Mouse (Mus musculus) adrenal gland, postnatal 4 days (tissue): ENCODE measurements at regions not wholly inside any gene's neighbourhood (a gene's known extent, or its start where the extent isn't known, plus 50 kb on each side); places are given as distances from the start of the nearest gene placed in this dataset.

ENCODE experiments used
- DNase-seq, 2 experiments: peaks; one replicate each; pipeline ENCODE4 v3.0.0; 2021 to 2022; ENCODE audit warnings: low spot score in 2 of 2, mixed read lengths in 2 of 2

DNA sequence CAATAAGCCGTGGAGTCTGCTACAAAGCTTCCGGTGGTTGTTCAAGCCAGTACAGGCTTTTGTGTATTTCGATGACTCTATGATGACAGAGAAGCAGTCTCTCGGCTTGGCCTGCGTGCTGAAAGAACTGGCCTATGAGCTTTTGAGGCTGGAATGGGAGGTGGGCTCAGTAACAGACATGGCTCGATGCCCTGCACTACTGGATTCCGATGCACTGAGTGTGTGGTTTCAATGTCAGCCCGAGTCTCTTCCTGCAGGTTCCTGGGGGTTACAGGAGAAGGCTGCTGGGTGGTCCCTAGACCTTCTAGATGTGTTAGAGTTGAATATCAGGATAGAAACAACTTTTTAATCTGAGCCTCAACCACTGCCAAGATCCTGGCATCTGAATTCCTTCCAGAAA, 53.2 kb downstream of the Gm815 start:
- no peak for DNase-seq

DNA sequence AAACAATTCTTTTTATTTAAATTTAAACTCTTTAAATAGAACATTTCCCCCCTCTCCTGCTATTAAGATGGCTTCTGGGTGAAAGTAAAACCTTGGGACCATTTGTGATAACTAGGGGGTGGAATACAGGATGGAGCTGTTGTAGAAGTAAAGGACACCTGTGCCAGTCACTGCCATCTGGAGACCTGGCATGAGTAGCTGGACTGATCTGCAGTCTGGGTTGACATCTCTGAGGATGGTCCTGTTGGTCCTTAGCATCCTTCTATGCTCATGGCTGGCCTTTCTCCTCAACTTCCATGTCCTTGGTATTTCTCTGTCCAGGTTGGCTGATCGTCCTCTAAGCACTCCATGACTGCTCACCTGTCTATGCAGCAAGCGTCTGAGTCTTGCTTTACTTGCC, 58.3 kb downstream of the Gm815 start:
- no peak for DNase-seq

DNA sequence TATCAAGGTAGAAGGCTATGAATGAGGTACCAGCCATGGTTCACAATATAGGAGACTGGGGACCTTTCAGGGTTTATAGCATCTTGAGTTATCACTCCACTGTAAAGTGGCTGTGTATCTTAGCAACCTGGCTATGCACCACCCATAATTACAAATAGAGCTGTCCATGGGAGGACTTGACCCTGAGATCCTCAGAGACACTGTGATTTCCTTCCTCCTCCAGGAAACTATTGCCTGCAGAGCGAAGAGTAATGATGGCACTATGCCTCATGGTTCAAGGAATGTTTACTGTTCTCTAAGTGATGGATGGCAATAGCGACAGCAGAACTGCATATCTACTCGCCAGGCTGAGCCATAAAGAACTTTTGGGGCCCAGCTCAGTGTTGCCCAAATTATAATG, 60.9 kb downstream of the Gm815 start:
- no peak for DNase-seq

DNA sequence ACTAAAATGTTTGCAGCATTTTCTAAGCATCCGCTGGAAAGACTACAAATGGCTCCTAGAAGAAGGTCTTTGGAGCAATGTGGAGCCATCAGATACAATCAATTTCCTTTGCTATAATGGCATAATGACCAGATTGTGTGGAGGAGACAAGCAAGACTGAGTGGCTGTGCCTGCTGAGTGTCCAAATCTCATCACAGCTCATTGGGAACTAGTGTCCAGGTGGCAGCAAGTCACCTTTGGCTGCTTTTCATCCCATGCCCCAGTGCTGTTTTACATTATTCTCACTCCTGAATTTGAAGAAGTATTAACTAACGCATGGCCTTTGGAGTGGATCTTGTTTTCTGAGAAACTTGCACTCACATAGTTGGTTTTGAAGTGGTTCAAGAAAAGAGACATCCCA, 62.8 kb downstream of the Gm815 start:
- DNase-seq = no peak

DNA sequence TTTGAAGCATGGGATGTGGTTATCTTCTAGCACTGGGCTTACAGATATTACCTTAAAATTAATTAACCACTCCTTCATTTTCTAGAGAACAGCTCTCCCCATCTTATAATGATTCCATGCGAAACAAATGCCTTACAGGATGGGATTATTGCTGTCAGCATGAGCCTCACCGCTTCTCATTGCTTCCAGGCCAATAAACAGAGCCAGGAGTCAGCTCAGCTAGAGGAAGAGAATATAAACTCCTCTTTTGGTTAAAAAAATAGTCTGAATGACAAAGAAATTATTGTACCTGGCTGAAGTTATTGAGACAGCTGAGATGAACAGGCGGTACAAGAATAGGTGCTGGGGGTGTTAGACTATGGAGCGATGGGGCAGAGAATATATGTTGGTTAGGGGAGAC, 63.5 kb downstream of the Gm815 start:
- no peak for DNase-seq

DNA sequence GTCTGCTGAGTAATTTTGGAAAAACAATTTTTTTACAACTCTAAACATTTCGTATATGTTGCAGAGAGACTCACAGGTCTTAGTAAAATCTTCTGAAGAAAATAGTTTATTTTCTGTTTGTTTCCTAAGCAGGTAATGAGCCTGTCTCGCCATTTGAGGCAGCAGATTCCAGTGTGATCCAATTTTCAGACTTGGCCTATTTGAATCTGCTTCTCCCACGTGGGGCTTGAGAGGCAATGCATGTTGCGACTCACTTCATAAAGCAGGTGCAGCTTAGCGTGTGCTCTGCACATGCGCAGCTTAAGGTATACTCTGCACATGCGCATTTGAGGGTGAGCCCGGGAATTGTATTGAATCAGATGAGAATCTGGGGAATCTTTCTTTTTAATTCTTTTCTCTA, 67.7 kb downstream of the Gm815 start:
- DNase-seq = no peak

DNA sequence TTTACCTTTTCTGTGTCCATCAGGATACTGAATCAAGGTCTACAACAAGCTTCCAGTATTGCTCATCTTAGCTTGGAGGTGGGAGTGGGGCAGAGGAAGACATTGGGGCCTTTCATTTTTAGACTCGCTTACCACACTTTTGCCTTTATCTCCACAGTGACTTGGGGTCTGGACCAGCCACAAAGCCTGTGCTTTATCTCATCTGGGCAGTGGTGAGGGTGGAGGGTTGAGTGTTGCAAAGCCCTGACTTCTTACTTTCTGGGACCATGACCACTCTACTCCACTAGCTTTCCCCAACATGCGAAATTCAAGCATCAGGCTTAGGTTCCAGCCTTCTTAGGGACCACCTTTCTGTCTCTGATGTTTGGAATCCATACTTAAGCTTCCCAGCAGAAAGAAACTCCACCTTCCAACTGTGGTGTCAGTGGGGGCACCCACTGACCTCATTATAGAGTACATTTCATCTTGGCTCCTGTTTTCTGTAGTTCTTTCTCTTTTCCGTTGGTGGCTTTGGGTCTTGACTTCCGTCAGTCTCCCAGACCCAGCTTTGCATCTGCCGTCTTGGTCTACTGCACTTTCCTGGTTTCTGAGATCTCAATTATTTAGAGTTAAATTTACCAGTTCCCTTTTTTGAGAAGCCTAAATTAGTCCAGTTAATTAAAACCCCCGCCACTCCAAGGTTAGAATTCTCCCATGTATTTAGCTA, 80.5 kb downstream of the Gm815 start:
- DNase-seq = no peak

DNA sequence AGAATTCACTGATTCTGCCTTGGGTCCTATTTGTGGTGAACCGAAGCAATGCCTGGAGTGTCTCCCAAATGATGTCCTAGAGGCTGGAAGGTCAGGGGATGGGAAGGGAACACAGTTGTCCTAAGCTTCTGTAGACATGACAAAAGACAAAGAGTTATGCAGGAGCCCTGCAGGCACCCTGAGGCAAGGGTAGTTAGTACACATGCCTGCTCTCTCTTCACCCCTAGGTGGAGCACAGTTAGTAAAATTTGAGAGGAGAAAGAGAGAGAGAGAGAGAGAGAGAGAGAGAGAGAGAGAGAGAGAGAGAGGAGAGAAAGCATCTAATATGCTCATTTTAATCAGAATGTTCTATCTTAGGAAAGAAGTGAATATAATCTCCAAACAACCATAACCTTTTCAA, 87.4 kb downstream of the Gm815 start:
- DNase-seq = no peak

DNA sequence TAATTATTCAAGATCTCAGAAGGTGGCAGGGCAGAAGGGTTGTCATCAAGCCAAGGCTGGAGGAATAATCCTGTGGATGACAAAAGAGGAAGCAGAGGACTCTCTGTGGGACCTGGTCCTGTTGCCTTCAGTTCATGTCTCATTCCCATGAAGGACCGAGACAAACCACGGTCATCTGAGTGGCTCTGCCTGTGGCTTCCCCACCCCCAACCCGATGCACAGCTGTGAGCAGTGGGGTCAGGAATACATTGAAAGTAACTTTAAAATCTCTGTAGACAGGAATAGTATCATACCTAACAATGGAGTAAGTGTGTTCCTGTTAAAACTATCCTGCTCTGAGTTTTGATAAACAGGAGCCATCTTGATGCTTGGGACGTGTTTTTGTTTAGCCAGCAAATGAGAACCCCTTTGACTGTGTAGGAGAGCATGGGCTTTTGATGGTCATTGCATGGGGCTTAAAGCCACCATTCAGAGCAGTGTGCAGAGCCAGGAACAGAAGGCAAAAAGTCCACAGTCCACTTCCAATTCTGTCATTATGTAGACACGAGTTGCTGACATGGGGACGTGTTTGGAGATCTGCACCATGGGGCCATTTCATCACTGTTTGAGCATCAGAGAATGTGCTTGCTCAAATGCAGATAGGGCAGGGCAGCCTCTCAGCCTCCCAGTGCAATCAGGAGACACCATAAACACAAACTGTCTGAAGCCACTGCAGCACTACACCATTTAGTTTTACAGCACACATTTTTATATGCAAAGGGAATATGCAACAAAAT, 88.3 kb downstream of the Gm815 start:
- no peak for DNase-seq

DNA sequence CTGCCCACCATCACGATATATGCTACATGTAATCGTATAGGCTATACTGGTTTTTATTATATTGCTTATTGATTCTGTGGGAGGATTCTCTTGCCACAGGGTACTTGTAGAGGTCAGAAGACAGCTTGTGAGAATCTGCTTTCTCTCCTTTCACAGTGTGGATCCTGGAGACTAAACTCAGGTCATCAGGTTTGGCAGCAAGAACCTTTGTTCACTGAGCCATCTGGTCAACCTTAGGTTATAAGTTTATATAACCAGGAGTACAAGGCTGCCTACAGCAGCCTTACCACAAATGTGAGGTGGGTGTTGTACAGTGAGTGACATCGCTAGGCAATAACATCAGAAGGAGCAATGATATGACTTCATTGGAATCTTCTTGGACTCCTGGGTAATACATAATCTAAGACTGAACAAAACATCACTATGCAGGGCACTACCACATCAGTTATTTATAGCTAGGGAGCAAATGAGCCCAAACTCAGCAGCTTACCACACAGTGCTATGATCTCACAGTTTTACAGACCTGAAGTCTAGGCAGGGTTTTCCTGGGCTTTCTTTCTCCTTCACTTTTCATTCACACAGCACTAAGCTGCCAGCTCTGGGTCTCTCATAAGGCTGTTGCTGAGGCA, 89.0 kb downstream of the Gm815 start:
- DNase-seq = no peak

DNA sequence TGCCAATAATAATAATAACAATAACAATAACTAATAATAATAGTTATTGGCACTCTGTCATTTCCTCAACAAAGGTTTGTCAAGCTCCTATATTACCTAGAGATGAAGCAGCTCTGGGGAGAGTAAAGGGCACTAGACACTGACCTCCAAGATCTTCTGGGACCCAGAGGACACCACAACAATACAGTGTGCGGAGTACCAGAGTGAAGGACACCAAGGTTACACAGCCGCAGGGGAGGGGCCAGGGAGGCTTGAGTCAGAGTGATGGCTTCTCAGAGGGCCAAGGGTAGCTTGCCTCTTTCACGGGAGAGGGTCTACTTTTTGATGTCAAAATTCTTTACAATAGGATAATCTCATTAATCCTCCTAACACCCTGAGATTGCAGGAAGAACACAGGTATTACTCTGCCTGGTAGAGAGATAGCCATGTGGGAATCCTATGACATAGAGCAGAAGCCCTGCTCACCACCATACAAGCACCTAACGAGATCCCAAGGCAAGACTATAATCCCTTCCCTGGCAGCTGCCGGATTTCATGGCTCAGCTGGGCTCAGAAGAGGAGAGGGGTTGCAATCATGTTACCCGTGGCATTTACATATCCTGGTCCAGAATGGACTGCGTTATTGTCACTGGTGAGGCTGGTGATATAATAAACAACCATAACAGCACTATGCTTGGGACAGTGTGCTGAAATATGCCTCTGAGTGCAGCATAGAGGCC, 91.1 kb downstream of the Gm815 start:
- DNase-seq = no peak

DNA sequence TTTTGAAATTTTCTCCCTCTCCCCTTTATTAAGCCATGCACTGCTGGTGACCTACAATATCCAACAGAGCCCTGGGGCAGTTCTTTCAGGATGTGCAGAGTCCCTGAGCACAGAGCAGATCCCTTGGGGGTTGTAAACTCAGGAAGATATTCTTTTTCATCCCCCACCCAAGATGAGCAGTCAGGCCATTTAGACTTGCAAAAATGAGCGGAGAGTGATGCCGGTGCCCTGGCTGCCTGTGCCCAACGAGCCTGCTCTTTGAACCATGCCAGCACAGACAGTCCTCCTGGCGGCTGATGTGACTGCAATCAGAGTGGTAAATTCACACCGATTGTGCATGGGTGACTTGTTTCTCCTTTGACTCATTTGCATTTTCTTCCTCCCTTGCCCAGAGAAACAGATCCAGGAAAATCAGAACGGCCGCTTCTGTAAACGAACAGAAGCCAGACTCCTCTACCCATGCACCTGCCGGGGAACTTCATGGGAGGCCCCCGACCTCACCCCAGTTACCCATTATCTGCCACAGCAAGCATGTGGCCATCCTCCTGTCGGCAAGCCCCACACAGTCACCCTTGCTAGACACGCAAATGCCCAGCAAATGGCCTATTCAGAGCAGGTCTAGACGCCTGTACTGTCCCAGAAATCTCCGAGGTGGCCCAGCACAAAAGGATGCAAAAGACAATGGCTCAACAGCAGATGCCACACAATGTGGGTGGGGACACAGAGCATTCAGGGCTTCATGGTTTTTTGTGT, 92.4 kb downstream of the Gm815 start:
- DNase-seq = no peak

DNA sequence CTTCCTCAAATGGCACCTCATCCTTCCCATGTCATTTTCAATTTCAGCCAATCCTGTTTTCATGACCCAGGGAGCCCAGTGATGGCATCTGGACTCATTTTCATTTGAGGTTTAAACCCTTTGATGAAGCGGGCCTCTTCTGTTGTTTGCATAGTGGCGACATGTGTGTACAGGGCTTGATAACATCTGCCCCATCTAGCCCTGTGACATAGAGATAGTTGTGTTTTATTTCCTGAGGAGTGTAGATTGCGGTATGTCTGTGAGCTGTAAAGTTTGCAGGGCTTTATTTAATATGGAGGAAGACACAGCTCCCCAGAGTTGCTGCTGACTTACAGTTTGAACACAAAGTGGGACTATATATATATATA, 92.9 kb downstream of the Gm815 start:
- DNase-seq = no peak

DNA sequence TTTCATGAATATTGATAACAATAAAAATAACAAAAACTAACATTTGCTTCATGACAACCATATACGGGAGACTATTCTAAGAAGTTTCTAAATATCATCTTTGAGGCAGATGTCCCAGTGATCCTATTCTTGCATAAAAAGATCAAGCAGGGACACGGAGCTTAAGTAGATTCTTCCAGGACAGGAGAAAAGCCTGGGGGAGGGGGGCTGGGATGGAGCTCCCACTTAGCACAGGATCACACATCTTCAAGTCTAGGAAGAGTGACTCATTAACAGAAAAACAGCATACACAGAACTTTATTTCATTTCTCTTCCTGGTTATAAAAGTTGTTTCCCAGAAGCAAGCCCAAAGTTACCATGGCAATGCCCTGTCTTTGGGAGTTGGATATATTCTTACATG, 93.6 kb downstream of the Gm815 start:
- DNase-seq = no peak

DNA sequence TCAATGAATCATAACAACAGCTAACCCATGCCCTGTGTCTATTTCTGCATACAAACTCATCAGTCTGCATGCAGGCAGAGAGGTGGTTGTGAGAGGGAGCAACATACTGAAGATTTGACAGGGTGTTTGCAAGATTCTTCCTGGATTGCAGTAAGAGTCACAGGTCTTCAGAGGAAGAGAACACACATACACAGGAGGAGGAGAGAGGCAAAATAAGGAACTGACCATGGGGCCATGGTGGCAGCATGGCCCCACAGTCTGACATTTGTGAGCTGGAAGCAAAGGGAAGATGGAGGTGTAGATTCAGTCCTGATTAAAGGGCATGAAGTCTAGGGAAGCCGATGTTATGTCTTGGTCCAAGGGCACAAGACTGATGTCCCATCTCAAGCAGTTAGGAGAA, 101.0 kb downstream of the Gm815 start:
- DNase-seq = no peak

DNA sequence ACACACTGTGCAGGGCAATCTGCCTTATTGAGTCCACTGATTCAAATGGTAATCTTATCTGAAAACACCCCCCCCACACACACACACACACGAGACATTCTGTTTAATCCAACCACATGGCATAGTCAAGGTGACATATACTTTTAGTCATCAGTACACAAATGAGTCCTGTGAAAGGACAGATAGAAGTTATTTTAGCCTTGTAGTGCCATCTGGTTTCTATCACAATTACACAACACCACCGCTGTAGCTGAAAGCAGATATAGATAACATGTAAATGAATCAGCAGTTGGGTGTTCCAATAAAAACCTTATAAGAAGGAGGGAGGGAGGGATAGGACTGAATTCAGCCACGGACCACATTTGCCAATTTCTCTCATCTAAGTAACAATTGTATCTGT, 101.5 kb downstream of the Gm815 start:
- DNase-seq = no peak

DNA sequence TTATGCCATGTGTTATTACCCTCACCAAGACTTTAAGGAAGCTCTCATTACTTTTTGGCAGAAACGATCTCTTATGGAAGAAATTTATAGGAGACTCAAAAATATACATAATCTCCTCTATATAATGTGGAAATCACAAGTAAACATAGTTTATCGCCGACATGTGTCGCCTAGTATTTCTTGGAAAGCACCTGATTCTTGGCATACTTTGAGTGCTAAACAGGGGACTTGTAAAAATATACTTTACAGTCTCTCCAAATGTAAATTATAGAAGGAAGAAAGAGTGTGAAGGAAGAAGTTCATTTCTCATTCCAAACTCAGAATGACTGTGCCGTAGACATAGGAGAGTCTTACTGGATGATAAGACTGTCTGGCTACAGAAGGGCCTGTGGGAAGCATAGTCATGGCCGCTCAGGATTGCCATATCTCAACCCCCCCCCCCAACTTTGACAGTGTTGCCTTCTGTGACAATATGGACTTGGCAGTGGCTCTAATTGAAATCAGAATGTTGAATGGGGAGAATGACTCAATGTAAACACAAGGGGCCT, 102.3 kb downstream of the Gm815 start:
- no peak for DNase-seq

DNA sequence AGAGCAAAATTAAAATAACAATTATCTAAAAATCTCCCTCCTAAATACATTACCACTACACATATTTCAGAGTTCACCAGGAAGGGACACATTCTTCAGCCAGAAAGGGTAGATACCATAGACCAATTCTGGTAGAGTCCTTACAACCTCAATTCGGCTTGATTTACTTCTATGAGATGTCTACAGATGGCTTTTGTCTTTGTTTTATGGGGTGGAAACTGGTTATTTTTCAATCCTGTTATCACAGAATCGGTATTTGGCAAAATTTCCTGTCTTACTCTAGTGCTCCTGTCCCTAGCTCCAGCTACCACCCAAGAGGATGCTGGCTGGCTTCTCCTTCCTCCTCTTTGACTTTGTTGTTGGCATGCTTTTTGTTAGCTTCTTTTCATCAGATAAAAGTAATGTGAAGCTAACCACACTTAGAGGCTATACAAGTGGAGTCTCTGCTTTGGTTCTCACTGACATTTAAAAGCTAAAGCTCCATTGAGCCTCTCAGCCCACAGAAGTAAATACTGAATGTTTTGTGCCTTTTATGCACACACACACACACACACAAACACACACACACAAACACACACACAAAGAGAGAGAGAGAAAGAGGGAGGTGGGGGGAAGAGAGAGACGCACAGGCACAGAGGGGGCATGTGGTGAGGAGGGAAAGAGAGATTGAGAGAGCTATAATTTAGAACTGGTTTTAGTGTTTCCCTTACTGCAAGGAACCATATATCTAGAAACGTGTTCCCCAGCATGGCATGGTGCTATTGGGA, 109.1 kb downstream of the Gm815 start:
- DNase-seq = no peak

DNA sequence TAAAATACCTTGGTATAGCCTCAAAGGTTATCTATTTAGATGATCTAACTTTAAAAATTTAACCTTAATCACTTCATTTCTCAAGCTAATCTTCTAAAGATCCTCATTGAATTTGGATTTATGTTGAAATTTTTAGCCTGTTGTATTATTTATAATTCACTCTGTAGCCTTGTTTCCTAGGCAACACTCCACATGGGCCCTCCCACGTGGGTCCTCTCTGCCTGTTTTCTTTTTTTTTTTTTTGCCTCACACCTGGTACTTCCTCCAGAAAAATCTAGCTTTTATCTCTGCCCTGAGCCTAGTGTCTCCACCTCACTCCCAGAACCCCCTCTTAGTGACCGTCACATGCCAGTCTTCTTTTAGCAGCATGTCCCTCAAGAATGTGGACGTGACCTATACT, 113.9 kb downstream of the Gm815 start:
- DNase-seq = no peak

DNA sequence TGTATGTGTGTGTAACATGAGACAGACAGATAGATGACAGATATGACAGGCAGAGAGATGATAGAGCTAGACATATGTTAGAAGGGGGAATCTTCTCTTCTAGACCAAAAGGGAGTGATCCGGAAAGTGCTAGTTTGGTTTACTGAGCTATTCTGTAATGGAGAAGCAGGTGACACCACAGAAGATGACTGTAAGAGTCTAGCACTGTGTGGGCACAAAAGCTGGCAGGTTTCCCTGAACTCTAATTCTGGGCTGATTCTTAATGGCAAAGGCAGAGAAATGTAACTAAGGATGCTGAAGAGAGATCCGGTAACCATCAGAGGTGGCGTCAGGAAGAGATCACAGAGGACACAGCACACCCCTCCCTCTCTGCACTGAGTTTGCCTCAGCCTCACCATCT, 136.2 kb downstream of the Gm815 start:
- DNase-seq = no peak
